Mouse (Mus musculus) lung, postnatal 0 days (tissue): Measurements from ENCODE around the gene Etnk2. TPM values are rescaled to one million over a fixed set of nuclear protein-coding genes. Genes with fewer than 3 reads are reported as not detected.

ENCODE experiments used
- ATAC-seq: fragments of 200-750 bp; cut with Nextera tagmentation; 2 replicates; pipeline ENCODE4 v1.8.0; 2017; ENCODE audit warnings: moderate library complexity
- DNase-seq: peaks from one replicate; pipeline ENCODE4 v3.0.0-alpha.2; 2016; ENCODE audit warnings: low spot score
- H3K27ac ChIP-seq: fragments of 300-500 bp; sonication (generic); 2 replicates; pipeline ENCODE4 v1.5.1; 2014; ENCODE audit warnings: antibody characterized with exemption, mild to moderate bottlenecking, low read length, mixed read lengths
- H3K27me3 ChIP-seq: fragments of 300-500 bp; sonication (generic); replicated peaks from 2 replicates; pipeline ENCODE4 v1.6.1; 2014; ENCODE audit warnings: low read length, mixed read lengths; ENCODE audit not compliant: insufficient read depth
- H3K36me3 ChIP-seq: fragments of 300-500 bp; sonication (generic); 2 replicates; pipeline ENCODE4 v1.6.1; 2014; ENCODE audit warnings: low read length, mixed read lengths; ENCODE audit not compliant: insufficient read depth
- H3K4me1 ChIP-seq: fragments of 300-500 bp; sonication (generic); 2 replicates; pipeline ENCODE4 v1.6.1; 2014; ENCODE audit warnings: antibody characterized with exemption, low read depth, low read length, mixed read lengths; ENCODE audit not compliant: insufficient read depth
- H3K4me2 ChIP-seq: fragments of 300-500 bp; sonication (generic); replicated peaks from 2 replicates; pipeline ENCODE4 v1.6.1; 2014; ENCODE audit warnings: low read depth, mild to moderate bottlenecking, low read length, moderate library complexity, mixed read lengths
- H3K4me3 ChIP-seq: fragments of 300-500 bp; sonication (generic); 2 replicates; pipeline ENCODE4 v1.5.1; 2014; ENCODE audit warnings: low read depth, low read length
- H3K9ac ChIP-seq: fragments of 300-500 bp; sonication (generic); replicated peaks from 2 replicates; pipeline ENCODE4 v1.6.1; 2014; ENCODE audit warnings: low read depth, mild to moderate bottlenecking
- H3K9me3 ChIP-seq: fragments of 300-500 bp; sonication (generic); 2 replicates; pipeline ENCODE4 v1.6.1; 2016; ENCODE audit warnings: low read length, mixed read lengths
- CTCF ChIP-seq: IDR thresholded peaks from 2 replicates; pipeline ENCODE4 v1.5.1; 2016; ENCODE audit warnings: antibody characterized with exemption, mild to moderate bottlenecking
- EP300 ChIP-seq: IDR thresholded peaks from 2 replicates; pipeline ENCODE4 v1.6.1; 2016; ENCODE audit warnings: antibody characterized with exemption, mild to moderate bottlenecking, control low read depth
- WGBS: fragments of 180-500 bp; shearing (Covaris S2); extraction: QIAGEN DNeasy Blood & Tissue Kit; methylation state at CpG from one replicate; pipeline ENCODE4 v1.1.7; 2014; 5-methylcytosine and 5-hydroxymethylcytosine counted together
- polyA plus RNA-seq: library from polyadenylated mRNA; unstranded; fragments of >200 nt; fragmentation: Nextera tagmentation; extraction: Ambion mirVana; gene quantifications from 2 replicates; pipeline ENCODE4 v1.2.1, GENCODE M21; 2015

The Etnk2 gene
- polyA plus RNA-seq, 1 experiment from 2014 or later = 0.81 TPM

DNA sequence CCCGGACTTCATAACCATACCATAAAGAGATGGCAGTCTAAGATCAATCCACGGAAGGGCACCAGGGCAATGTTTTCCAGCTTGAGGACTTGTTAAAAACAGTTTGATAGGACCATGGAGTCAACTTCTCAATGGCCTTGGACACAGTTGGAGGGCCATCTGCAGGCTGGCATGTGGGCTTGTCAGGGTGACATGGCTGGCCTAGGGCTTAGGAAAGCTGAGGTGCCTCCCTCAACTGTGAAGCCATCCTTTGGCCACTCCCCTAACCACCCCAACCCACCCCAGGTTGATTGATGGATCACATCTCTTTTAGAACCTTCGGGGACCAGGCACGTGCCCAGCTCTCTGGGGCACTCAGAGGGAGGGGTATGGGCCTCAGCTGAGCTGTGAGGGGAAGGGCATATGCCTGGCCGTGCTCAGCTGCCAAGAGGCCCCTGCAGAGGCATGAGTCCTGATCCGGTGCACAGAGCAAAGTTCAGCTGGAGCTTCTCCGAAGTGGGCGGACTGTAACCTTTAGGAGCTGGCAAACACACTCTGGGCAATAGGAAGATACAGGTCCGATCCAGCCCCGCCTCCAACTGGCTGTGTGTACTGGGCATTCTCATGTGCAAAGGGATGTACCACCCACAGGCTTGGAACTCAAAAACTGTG is 12.4 kb downstream of the Etnk2 start:
- no peak for ATAC-seq

DNA sequence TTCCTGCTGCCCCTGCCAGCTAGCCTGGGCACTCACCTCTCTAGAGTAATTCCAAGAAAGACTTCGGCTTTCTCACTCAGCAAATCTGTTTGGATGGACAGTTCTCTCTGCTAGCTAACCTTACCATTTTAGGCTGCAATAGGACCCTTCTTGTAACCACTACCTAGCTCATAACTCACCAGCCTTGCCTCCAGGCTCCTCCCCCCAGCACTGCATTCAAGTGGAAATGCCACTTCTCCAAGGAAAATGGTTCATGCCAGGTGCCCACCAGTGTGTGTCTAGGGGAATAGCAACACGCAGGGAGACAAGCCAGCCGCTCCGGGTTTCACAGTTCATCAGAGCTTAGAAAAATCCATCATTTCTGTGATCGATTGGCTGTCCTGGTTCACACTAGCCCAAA is 14.2 kb downstream of the Etnk2 start:
- no peak for ATAC-seq
- H3K9ac ChIP-seq = no peak overlapping the region
- no peaks in the 10 kb centered on the region; the same call in 1 of the 2 replicates for H3K4me1 ChIP-seq
- H3K4me3 ChIP-seq = no peak overlapping the region
- H3K4me2 ChIP-seq = no peak overlapping the region
- no peaks in the 10 kb centered on the region for H3K36me3 ChIP-seq
- no peak for DNase-seq
- no peak overlapping the region for H3K27ac ChIP-seq
- TF ChIP-seq CTCF = no peak
- TF ChIP-seq EP300 = no peak
- H3K9me3 ChIP-seq = no peaks in the 10 kb centered on the region
- WGBS = 82% methylated on average over 5 of the region's 5 CpGs
- no peaks in the 10 kb centered on the region for H3K27me3 ChIP-seq

More for the DNA sequence above, 12.4 kb downstream of the Etnk2 start:
- H3K4me1 ChIP-seq = no peaks in the 10 kb centered on the region; the same call in 1 of the 2 replicates
- H3K4me2 ChIP-seq = no peak overlapping the region
- WGBS = 51% methylated on average over 10 of the region's 10 CpGs
- H3K9ac ChIP-seq = no peak overlapping the region
- H3K36me3 ChIP-seq = no peaks in the 10 kb centered on the region
- no peaks in the 10 kb centered on the region for H3K9me3 ChIP-seq
- no peak overlapping the region for H3K27ac ChIP-seq
- H3K27me3 ChIP-seq = no peaks in the 10 kb centered on the region
- H3K4me3 ChIP-seq = no peak overlapping the region
- DNase-seq = no peak
- TF ChIP-seq CTCF (no peak), EP300 (no peak)

DNA sequence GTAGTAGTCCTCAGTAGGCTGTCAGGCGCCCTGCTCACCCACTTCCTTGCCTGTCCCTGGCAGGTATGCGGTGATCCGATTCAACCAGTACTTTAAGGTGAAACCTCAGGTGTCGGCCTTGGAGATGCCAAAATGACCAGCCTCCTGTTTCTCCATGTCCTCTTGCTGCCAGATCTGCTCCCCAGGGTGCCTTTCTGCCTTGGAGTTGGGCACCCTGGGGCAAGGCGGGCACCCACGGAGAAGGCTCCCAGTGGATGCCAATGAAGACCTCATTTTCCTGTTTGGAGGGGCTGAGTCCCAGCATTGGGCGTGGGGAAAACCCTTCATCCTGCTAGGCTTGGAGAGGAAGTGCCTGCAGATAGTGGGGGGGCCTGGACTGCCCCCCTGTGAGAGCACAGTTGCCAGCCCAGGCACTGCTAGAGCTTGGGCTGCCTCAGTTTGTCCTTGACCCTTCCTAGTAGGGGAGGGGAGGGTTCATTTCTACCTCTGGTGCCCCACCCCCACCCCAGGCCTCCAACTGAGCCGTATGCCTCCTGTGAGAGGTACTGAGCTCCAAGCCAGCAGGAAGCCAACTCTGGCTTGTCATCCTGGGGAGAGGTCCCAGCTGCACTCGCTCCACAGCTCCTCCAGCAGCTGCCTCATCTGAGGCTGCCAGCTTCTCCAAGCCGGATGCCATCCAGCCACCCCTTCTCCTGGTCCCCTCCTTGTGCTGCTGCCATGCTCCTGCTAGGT is 16.0 kb downstream of the Etnk2 start:
- ATAC-seq (no peak), DNase-seq (no peak)
- no peak overlapping the region for H3K27ac ChIP-seq
- H3K27me3 ChIP-seq = no peaks in the 10 kb centered on the region
- H3K4me2 ChIP-seq = no peak overlapping the region
- no peak overlapping the region for H3K4me3 ChIP-seq
- no peaks in the 10 kb centered on the region; the same call in 1 of the 2 replicates for H3K4me1 ChIP-seq
- WGBS = 54% methylated on average over 10 of the region's 10 CpGs
- H3K36me3 ChIP-seq = peaks cover 2% of the 10 kb centered on the region
- TF ChIP-seq CTCF = no peak
- TF ChIP-seq EP300 = no peak
- no peaks in the 10 kb centered on the region for H3K9me3 ChIP-seq
- H3K9ac ChIP-seq = no peak overlapping the region

DNA sequence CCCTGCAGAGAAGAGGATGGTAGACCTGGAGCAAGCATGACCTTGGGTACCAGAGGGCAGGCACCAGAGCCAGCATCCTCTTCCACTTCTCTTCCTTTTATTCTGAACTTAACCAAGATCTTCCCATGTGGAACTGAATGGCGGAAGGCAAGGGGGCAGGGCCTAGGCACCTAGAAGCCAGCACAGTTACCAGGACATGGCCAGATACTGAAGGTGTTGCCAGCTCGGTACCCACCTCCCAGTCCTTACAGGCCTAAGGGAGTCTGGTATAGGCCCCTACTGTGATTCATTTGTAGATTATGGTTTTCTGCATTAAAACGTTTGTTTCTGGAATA is 16.6 kb downstream of the Etnk2 start:
- ATAC-seq (no peak), DNase-seq (no peak)
- TF ChIP-seq CTCF (no peak), EP300 (no peak)
- no peaks in the 10 kb centered on the region for H3K9me3 ChIP-seq
- no peak overlapping the region for H3K4me3 ChIP-seq
- H3K36me3 ChIP-seq = peaks cover 7% of the 10 kb centered on the region
- no peak overlapping the region for H3K27ac ChIP-seq
- no peaks in the 10 kb centered on the region for H3K27me3 ChIP-seq
- no peak overlapping the region for H3K9ac ChIP-seq
- WGBS = 77% methylated on average over 3 of the region's 3 CpGs
- H3K4me1 ChIP-seq = no peaks in the 10 kb centered on the region; the same call in 1 of the 2 replicates
- no peak overlapping the region for H3K4me2 ChIP-seq

DNA sequence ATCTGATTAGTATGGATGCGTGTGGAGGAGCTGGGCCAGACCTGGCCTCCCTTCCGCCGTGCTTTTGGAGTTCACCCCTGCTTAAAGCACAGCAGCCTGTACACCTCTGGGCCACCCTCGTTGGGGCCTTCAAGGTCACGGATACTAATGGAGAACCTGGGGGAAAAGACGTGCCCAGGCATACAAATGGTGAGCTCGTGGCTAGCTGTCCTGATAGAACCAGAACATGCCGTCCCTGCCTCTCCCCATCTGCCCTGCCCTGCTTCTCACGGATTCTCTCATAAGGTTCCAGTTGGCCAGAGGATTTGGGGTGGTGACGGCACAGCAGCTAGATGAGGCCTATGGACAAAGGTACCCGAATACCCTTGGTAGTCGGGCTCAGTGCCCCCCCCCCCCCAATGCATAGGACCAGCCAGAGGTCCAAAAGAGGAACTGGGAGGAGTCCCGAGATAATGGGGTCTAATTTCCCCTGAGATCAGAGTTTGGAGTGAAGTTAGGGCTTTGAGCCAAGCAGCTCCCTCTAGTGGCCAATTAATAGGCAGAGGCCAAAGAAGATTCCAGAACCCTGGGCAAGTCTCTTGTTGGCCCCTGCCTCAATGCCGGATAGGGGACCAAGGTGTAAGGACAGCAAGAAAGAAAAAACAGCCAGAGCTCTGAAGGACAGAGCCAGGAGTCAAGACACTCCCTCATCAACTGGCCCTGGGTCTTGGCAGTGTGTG is 17.1 kb downstream of the Etnk2 start:
- H3K36me3 ChIP-seq = peaks cover 12% of the 10 kb centered on the region
- 61% methylated on average over 14 of the region's 14 CpGs for WGBS

DNA sequence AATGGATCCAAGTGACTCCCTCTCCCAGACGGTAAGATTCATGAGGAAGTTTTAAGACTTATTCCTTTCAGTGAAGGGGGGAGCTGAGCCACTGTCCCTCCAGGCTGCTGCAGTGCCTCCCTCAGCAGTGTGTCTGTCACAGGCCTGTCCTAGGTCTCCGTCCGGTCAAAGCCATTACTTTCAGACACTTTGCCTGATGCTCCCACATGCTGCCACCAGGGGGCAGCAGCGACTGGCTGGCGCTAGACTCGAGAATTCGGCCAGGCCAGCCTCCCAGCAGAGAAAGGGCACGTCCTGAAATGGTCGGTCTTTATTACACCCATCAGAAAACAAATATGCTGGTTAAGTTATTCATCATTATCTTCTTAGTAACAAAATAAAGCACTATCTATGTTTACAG is 18.6 kb downstream of the Etnk2 start:
- Histone ChIP-seq H3K27me3 (no peaks in the 10 kb centered on the region), H3K9ac (no peak overlapping the region), H3K9me3 (no peaks in the 10 kb centered on the region), H3K27ac (no peak overlapping the region), H3K4me3 (no peak overlapping the region), H3K36me3 (peaks cover 12% of the 10 kb centered on the region), H3K4me2 (no peak overlapping the region), H3K4me1 (no peaks in the 10 kb centered on the region; the same call in 1 of the 2 replicates)
- TF ChIP-seq CTCF (peak; percentile 99), EP300 (no peak)
- DNase-seq (peak; percentile 88), ATAC-seq (peak; percentile 63)
- 9% methylated on average over 9 of the region's 9 CpGs for WGBS

More for the DNA sequence above, 17.1 kb downstream of the Etnk2 start:
- H3K27ac ChIP-seq = no peak overlapping the region
- no peak overlapping the region for H3K9ac ChIP-seq
- H3K4me2 ChIP-seq = no peak overlapping the region
- no peaks in the 10 kb centered on the region; the same call in 1 of the 2 replicates for H3K4me1 ChIP-seq
- DNase-seq (peak; percentile 77), ATAC-seq (no peak)
- no peaks in the 10 kb centered on the region for H3K9me3 ChIP-seq
- no peaks in the 10 kb centered on the region for H3K27me3 ChIP-seq
- no peak overlapping the region for H3K4me3 ChIP-seq
- TF ChIP-seq CTCF (peak; percentile 77), EP300 (no peak)
